Mouse (Mus musculus): Measurements from ENCODE around the gene Bcl2l10. TPM values are rescaled to one million over a fixed set of nuclear protein-coding genes. Genes with fewer than 3 reads are reported as not detected.

Bcl2l10 gene
- polyA plus RNA-seq, 1 experiment from 2014 or later: not detected

GRCm38 (mm10) chr9:75400639-75401038, 53.1 kb downstream of the Bcl2l10 start:
- Histone ChIP-seq H3K4me1 (ENCODE audit: control insufficient read depth, insufficient read depth, low read length) (peaks cover 14% of the 10 kb centered on the region; the same call in 1 of the 2 replicates), H3K4me2 (replicated peaks; ENCODE audit: low read depth, low read length) (no peak overlapping the region), H3K4me3 (ENCODE audit: low read length) (no peak overlapping the region), H3K36me3 (ENCODE audit: control insufficient read depth, insufficient read depth, low read length) (peaks cover 22% of the 10 kb centered on the region), H3K9ac (ENCODE audit: low read depth, low read length) (no peak overlapping the region), H3K27ac (ENCODE audit: low read depth, low read length) (no peak overlapping the region), H3K27me3 (ENCODE audit: control insufficient read depth, insufficient read depth, low read length) (no peaks in the 10 kb centered on the region), H3K9me3 (ENCODE audit: control insufficient read depth, low read length) (no peaks in the 10 kb centered on the region)
- ATAC-seq (ENCODE audit: low FRiP score, low TSS enrichment): no peak
- WGBS: 82% methylated on average over 5 of the region's 5 CpGs

Other genes starting within 250 kb of the Bcl2l10 start
- gene Myo5c, start 115.7 kb upstream of the Bcl2l10 start, polyA plus RNA-seq (2014; fragmentation: Nextera tagmentation; extraction: Ambion mirVana): 3.9 and 4.4 TPM in 2 replicates
- 22.1 and 27.9 TPM in 2 replicates for gene Gnb5, start 41.5 kb upstream of the Bcl2l10 start, polyA plus RNA-seq (2014; fragmentation: Nextera tagmentation; extraction: Ambion mirVana)
- 54.8 and 77.6 TPM in 2 replicates for gene Mapk6, start 62.2 kb downstream of the Bcl2l10 start, polyA plus RNA-seq (2014; fragmentation: Nextera tagmentation; extraction: Ambion mirVana)
- 36.9 and 45.8 TPM in 2 replicates for gene Leo1, start 93.8 kb downstream of the Bcl2l10 start, polyA plus RNA-seq (2014; fragmentation: Nextera tagmentation; extraction: Ambion mirVana)
- gene Tmod3, start 211.9 kb downstream of the Bcl2l10 start, polyA plus RNA-seq (2014; fragmentation: Nextera tagmentation; extraction: Ambion mirVana): 97.1 and 144 TPM in 2 replicates

Data from kidney, embryonic 14.5 days (tissue).